Mouse (Mus musculus) ES-Bruce4 (cell line): ENCODE data around the gene Pacrg. TPM values are rescaled to one million over a fixed set of nuclear protein-coding genes. Genes with fewer than 3 reads are reported as not detected.

Experiments used
- H3K27ac ChIP-seq: 2 replicates; pipeline ENCODE4 v1.5.1; 2012; ENCODE audit warnings: low read length, inconsistent platforms; ENCODE audit not compliant: insufficient read depth
- H3K27me3 ChIP-seq: 2 replicates; pipeline ENCODE4 v1.6.1; 2012; ENCODE audit warnings: mild to moderate bottlenecking, low read length, inconsistent platforms; ENCODE audit not compliant: control insufficient read depth, poor library complexity, insufficient read depth, severe bottlenecking
- H3K36me3 ChIP-seq: 2 replicates; pipeline ENCODE4 v1.6.1; 2012; ENCODE audit warnings: inconsistent platforms, mild to moderate bottlenecking, low read length, moderate library complexity; ENCODE audit not compliant: control insufficient read depth, poor library complexity, insufficient read depth, severe bottlenecking
- H3K4me1 ChIP-seq: one replicate; pipeline ENCODE4 v1.8.1; 2011; ENCODE audit warnings: low read length; ENCODE audit not compliant: control insufficient read depth, insufficient read depth
- H3K4me3 ChIP-seq: 2 replicates; pipeline ENCODE4 v1.5.1; 2011; ENCODE audit warnings: low read depth, mild to moderate bottlenecking, low read length
- H3K9ac ChIP-seq: 2 replicates; pipeline ENCODE4 v1.6.1; 2012; ENCODE audit warnings: low read depth, mild to moderate bottlenecking, inconsistent platforms; ENCODE audit not compliant: poor library complexity, severe bottlenecking
- H3K9me3 ChIP-seq: replicated peaks from 2 replicates; pipeline ENCODE4 v1.6.1; 2012; ENCODE audit warnings: mild to moderate bottlenecking, low read length, inconsistent platforms; ENCODE audit not compliant: control insufficient read depth, poor library complexity, insufficient read depth, severe bottlenecking
- CTCF ChIP-seq: IDR thresholded peaks from one replicate; pipeline ENCODE4 v1.8.1; 2011; ENCODE audit warnings: low read depth, low read length
- EP300 ChIP-seq: IDR thresholded peaks from 2 replicates; pipeline ENCODE4 v1.6.1; 2011; ENCODE audit warnings: low read depth, low read length; ENCODE audit not compliant: insufficient read depth
- POLR2A ChIP-seq: IDR thresholded peaks from one replicate; pipeline ENCODE4 v1.8.1; 2011; ENCODE audit warnings: low read length; ENCODE audit not compliant: insufficient read depth
- polyA plus RNA-seq: library from polyadenylated mRNA; stranded (reverse); fragments of >200 nt; gene quantifications from 2 replicates; pipeline ENCODE4 v1.2.4, GENCODE M21; 2011; ENCODE audit warnings: low read depth; ENCODE audit not compliant: missing spikeins, insufficient read depth, insufficient read length

Gene Pacrg
- polyA plus RNA-seq, 1 experiment, result 0.54 TPM

GRCm38 (mm10) chr17:10490374-10491169 lies 349.5 kb downstream of the Pacrg start:
- no peak overlapping the region for H3K4me3 ChIP-seq
- TF ChIP-seq POLR2A (no peak), CTCF (no peak), EP300 (no peak)
- no peaks in the 10 kb centered on the region for H3K9me3 ChIP-seq
- H3K4me1 ChIP-seq, result no peaks in the 10 kb centered on the region
- no peak overlapping the region for H3K9ac ChIP-seq
- H3K27ac ChIP-seq, result no peak overlapping the region
- no peaks in the 10 kb centered on the region for H3K36me3 ChIP-seq
- no peaks in the 10 kb centered on the region for H3K27me3 ChIP-seq

DNA sequence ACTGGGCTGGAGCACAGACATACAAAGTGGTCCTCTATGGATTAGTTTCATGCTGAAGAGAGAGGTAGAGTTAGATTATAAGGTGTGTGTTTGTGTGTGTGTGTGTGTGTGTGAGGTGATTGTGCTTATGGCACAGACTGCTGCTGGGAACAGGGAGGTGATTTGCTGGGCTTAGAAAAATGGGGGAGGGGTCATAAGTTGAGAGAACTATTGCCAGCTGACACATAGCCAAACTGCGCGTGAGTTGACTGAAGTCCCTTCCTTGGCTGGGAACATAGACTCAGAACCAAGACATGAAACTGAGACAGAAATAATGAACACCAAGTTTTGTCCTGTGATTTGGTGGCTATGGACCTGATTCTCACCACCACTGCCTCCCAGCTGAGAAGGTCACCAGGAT lies 351.2 kb downstream of the Pacrg start:
- no peak overlapping the region for H3K9ac ChIP-seq
- H3K27ac ChIP-seq, result no peak overlapping the region
- TF ChIP-seq EP300 (no peak), CTCF (no peak), POLR2A (no peak)
- H3K36me3 ChIP-seq, result no peaks in the 10 kb centered on the region
- H3K4me1 ChIP-seq, result no peaks in the 10 kb centered on the region
- H3K4me3 ChIP-seq, result no peak overlapping the region
- no peaks in the 10 kb centered on the region for H3K9me3 ChIP-seq
- H3K27me3 ChIP-seq, result no peaks in the 10 kb centered on the region

DNA sequence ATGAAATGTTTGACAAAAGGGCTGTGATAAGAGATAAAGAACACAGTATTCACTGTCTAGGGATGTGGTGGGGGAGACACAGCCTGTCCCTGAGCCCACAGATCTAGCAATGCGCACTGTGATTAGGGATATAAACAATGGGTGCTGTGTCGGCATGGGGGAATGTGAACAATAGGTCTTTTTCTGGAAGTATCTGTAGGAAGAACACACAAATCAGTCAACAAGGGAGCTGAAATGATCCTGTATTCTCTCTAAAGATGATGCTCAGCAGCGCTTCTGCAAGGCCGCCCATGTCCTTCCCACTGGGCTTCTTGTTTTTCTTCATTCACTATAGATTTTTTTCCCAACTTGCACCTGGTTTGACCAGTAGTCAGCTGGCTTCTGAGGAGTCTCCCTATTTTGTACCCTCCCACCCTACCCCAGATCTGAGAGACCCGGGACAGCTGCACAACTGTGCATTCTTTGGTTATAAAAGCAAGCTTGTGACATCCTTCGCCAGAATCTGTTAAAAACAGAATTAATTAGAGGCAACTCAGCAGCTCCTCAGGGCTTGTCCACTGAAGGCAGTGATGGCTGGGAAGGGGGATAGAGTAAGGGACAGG lies 356.1 kb downstream of the Pacrg start:
- Histone ChIP-seq H3K9me3 (no peaks in the 10 kb centered on the region), H3K27me3 (no peaks in the 10 kb centered on the region), H3K27ac (no peak overlapping the region), H3K4me1 (no peaks in the 10 kb centered on the region), H3K36me3 (no peaks in the 10 kb centered on the region), H3K9ac (no peak overlapping the region), H3K4me3 (no peak overlapping the region)
- TF ChIP-seq EP300 (no peak), CTCF (no peak), POLR2A (no peak)

DNA sequence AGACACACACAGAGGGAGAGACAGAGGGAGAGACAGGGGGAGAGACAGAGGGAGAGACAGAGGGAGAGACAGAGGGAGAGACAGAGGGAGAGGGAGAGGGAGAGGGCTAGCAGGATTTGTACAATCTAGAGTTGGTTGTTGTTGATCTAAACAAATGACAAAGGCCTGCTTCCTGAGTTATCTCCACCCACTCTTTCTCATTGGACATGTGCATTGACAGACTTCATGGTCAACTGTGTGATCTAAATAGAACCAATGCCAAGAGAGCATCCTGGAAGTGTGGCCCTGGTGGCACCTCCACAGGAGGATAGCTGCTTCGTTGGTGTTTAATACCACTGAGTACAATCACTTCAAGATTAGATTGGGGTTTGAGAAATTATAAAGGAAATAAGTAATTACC lies 359.0 kb downstream of the Pacrg start:
- H3K27me3 ChIP-seq, result no peaks in the 10 kb centered on the region
- no peaks in the 10 kb centered on the region for H3K36me3 ChIP-seq
- no peak overlapping the region for H3K4me3 ChIP-seq
- H3K4me1 ChIP-seq, result no peaks in the 10 kb centered on the region
- TF ChIP-seq EP300, result no peak
- no peak for TF ChIP-seq CTCF
- TF ChIP-seq POLR2A, result no peak
- no peak overlapping the region for H3K27ac ChIP-seq
- no peaks in the 10 kb centered on the region for H3K9me3 ChIP-seq
- no peak overlapping the region for H3K9ac ChIP-seq

- H3K4me3 ChIP-seq, result no peak overlapping the region
- no peak overlapping the region for H3K9ac ChIP-seq
- no peaks in the 10 kb centered on the region for H3K4me1 ChIP-seq
- H3K27me3 ChIP-seq, result no peaks in the 10 kb centered on the region
- no peak overlapping the region for H3K27ac ChIP-seq
- TF ChIP-seq CTCF (no peak), POLR2A (no peak), EP300 (no peak)
- no peaks in the 10 kb centered on the region for H3K9me3 ChIP-seq
- H3K36me3 ChIP-seq, result no peaks in the 10 kb centered on the region
These were observed 360.9 kb downstream of the Pacrg start for GRCm38 (mm10) chr17:10479020-10479707.
